Mouse (Mus musculus) kidney, embryonic 15.5 days (tissue): ENCODE measurements at regions not wholly inside any gene's neighbourhood (a gene's known extent, or its start where the extent isn't known, plus 50 kb on each side); places are given as distances from the start of the nearest gene placed in this dataset.

Source experiments
- ATAC-seq: fragments of 200-750 bp; cut with Nextera tagmentation; replicated peaks from 2 replicates; pipeline ENCODE4 v1.8.0; 2017; ENCODE audit warnings: moderate TSS enrichment; ENCODE audit not compliant: low FRiP score
- H3K27ac ChIP-seq: fragments of 300-500 bp; sonication (generic); 2 replicates; pipeline ENCODE4 v1.5.1; 2015; ENCODE audit warnings: mild to moderate bottlenecking, inconsistent platforms
- H3K27me3 ChIP-seq: fragments of 300-500 bp; sonication (generic); 2 replicates; pipeline ENCODE4 v1.6.1; 2015; ENCODE audit warnings: inconsistent platforms
- H3K36me3 ChIP-seq: fragments of 300-500 bp; sonication (generic); 2 replicates; pipeline ENCODE4 v1.6.1; 2015; ENCODE audit warnings: inconsistent platforms
- H3K4me1 ChIP-seq: fragments of 300-500 bp; sonication (generic); 2 replicates; pipeline ENCODE4 v1.6.1; 2015; ENCODE audit warnings: inconsistent platforms
- H3K4me2 ChIP-seq: fragments of 300-500 bp; sonication (generic); 2 replicates; pipeline ENCODE4 v1.6.1; 2015; ENCODE audit warnings: moderate library complexity, mild to moderate bottlenecking, inconsistent platforms
- H3K4me3 ChIP-seq: fragments of 300-500 bp; sonication (generic); replicated peaks from 2 replicates; pipeline ENCODE4 v1.5.1; 2015; ENCODE audit warnings: mild to moderate bottlenecking, inconsistent platforms
- H3K9ac ChIP-seq: fragments of 300-500 bp; sonication (generic); 2 replicates; pipeline ENCODE4 v1.6.1; 2015; ENCODE audit warnings: mild to moderate bottlenecking, inconsistent platforms
- H3K9me3 ChIP-seq: fragments of 300-500 bp; sonication (generic); replicated peaks from 2 replicates; pipeline ENCODE4 v1.6.1; 2016; ENCODE audit warnings: inconsistent platforms
- WGBS: fragments of 180-500 bp; shearing (Covaris S2); methylation state at CpG from one replicate; pipeline ENCODE4 v1.1.7; 2015; ENCODE audit warnings: mixed read lengths; 5-methylcytosine and 5-hydroxymethylcytosine counted together

DNA sequence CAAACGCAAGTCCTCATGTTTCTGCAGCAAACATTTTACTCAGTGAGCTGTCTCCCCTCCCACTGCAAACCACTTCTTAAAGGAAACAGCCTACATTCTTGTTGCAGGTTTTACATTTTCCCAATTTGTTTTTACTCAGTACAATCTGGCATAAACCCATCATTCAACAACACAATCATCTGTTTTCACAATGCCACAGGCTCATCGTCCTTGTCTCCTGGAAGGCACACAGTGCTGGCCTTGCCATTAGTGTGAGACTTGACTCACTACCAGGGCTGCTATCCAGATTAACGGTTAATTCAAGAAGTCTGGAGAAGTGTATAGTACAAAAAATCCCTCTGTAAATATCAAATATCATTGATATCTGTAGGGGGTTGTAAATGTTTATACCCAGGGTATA lies 2006.3 kb upstream of the 5930422O12Rik start:
- no peak overlapping the region for H3K27ac ChIP-seq
- H3K9ac ChIP-seq, result no peak overlapping the region
- no peak overlapping the region for H3K4me2 ChIP-seq
- H3K4me3 ChIP-seq, result no peak overlapping the region
- WGBS, result 70% methylated on average over 3 of the region's 3 CpGs
- H3K27me3 ChIP-seq, result no peaks in the 10 kb centered on the region
- no peaks in the 10 kb centered on the region for H3K9me3 ChIP-seq
- H3K4me1 ChIP-seq, result no peaks in the 10 kb centered on the region
- no peak for ATAC-seq
- H3K36me3 ChIP-seq, result no peaks in the 10 kb centered on the region

DNA sequence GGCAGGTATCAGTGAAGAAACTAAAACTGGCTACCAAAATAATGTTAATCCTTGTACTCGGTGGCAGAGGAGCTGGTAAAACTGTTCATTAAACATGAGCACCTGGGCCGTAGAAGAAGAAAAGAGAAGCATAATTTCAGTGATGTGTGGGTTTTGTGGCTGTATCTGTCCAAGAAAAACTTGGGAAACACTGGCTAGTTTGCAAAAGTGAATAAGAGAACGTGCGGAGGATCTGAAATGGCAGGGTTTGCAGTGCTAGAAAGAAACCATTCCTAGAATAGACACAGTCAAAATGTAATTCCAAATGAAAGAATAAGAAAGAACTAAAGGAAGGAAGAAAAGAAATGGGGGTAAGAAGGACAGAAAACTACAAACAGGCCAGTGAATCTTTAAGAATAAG lies 2000.8 kb upstream of the 5930422O12Rik start:
- H3K4me2 ChIP-seq, result no peak overlapping the region
- no peaks in the 10 kb centered on the region for H3K4me1 ChIP-seq
- H3K27me3 ChIP-seq, result no peaks in the 10 kb centered on the region
- 89% methylated on average over 4 of the region's 4 CpGs for WGBS
- no peak overlapping the region for H3K27ac ChIP-seq
- H3K9ac ChIP-seq, result no peak overlapping the region
- no peaks in the 10 kb centered on the region for H3K36me3 ChIP-seq
- H3K9me3 ChIP-seq, result no peaks in the 10 kb centered on the region
- ATAC-seq, result no peak
- no peak overlapping the region for H3K4me3 ChIP-seq

DNA sequence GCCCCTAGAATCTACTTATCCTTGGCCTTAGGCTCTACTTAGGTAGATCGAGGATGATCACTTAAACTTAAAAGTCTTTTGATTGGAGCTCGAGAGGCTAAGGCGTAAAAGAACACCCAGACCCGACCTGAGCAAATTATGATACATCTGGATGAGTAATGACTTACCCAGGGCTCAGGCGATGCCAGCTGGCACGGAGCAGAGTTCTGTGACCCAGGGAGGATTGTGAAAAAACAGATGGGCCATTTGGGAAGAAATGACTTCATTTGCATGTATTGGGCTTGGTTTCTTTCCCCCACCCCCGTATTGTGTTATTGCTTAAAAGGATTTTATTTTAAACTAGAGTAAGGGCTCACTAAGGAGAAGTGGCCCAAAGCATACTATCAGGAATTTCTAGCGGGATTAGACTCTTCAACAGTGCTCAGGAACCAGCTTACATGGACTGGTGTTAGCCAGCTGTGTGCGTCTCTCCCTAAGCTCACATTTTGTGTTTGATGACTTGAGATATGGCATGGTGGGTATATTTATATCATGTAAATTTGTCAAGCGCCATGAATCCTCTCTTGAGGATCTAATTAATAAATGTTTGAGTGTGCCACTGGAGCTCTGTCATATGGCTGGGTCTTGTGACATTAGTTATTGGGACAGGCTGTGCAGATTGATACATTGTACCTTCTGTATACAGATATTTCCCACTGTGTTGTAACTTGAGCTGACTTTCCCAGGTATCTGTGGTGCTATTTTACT lies 1991.9 kb upstream of the 5930422O12Rik start:
- ATAC-seq, result no peak

GRCm38 (mm10) chr8:31444834-31445233 lies 1983.7 kb upstream of the 5930422O12Rik start:
- 44% methylated on average over 1 of the region's 1 CpGs for WGBS
- no peaks in the 10 kb centered on the region for H3K36me3 ChIP-seq
- H3K4me2 ChIP-seq, result no peak overlapping the region
- H3K4me3 ChIP-seq, result no peak overlapping the region
- no peaks in the 10 kb centered on the region for H3K27me3 ChIP-seq
- no peak overlapping the region for H3K27ac ChIP-seq
- no peak overlapping the region for H3K9ac ChIP-seq
- H3K4me1 ChIP-seq, result no peaks in the 10 kb centered on the region
- no peak for ATAC-seq
- no peaks in the 10 kb centered on the region for H3K9me3 ChIP-seq

More for the DNA sequence above, 1991.9 kb upstream of the 5930422O12Rik start:
- WGBS, result 86% methylated on average over 10 of the region's 10 CpGs
- Histone ChIP-seq H3K27ac (no peak overlapping the region), H3K9ac (no peak overlapping the region), H3K4me2 (no peak overlapping the region), H3K27me3 (no peaks in the 10 kb centered on the region), H3K4me1 (no peaks in the 10 kb centered on the region), H3K36me3 (no peaks in the 10 kb centered on the region), H3K9me3 (no peaks in the 10 kb centered on the region), H3K4me3 (no peak overlapping the region)

GRCm38 (mm10) chr8:31447984-31448383 lies 1980.5 kb upstream of the 5930422O12Rik start:
- Histone ChIP-seq H3K4me2 (no peak overlapping the region), H3K27ac (no peak overlapping the region), H3K9me3 (no peaks in the 10 kb centered on the region), H3K4me1 (no peaks in the 10 kb centered on the region), H3K27me3 (no peaks in the 10 kb centered on the region), H3K36me3 (no peaks in the 10 kb centered on the region), H3K4me3 (no peak overlapping the region), H3K9ac (no peak overlapping the region)
- ATAC-seq, result no peak
- 90% methylated on average over 2 of the region's 2 CpGs for WGBS

GRCm38 (mm10) chr8:31454736-31455391 lies 1973.6 kb upstream of the 5930422O12Rik start:
- H3K36me3 ChIP-seq, result no peaks in the 10 kb centered on the region

DNA sequence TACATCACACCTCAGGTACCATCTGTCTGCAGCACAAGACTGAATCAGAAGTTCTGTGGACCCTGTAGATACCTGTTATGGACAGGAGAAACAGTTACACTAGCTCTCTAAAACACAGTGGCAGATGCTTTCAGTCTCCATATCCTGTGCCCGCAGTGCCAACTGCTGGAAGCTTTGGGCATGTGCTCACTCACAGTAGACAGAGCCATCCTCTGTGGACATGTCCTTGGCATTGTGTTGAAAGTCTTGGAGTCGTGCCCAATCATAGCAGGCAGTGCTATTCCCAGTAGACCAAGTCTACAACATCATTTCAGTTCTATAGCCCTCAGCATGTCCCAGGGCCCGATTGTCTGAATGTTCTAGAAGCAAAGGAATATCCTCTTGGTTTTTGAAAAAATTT lies 1968.2 kb upstream of the 5930422O12Rik start:
- Histone ChIP-seq H3K4me1 (no peaks in the 10 kb centered on the region), H3K9ac (no peak overlapping the region)
- 86% methylated on average over 3 of the region's 3 CpGs for WGBS

More at GRCm38 (mm10) chr8:31454736-31455391, 1973.6 kb upstream of the 5930422O12Rik start:
- WGBS, result 70% methylated on average over 16 of the region's 16 CpGs
- Histone ChIP-seq H3K9ac (no peak overlapping the region), H3K4me1 (no peaks in the 10 kb centered on the region), H3K4me2 (no peak overlapping the region), H3K9me3 (no peaks in the 10 kb centered on the region), H3K27me3 (no peaks in the 10 kb centered on the region), H3K27ac (no peak overlapping the region), H3K4me3 (no peak overlapping the region)
- ATAC-seq, result no peak

More for the DNA sequence above, 1968.2 kb upstream of the 5930422O12Rik start:
- no peaks in the 10 kb centered on the region for H3K36me3 ChIP-seq
- no peak overlapping the region for H3K27ac ChIP-seq
- ATAC-seq, result no peak
- no peak overlapping the region for H3K4me3 ChIP-seq
- H3K9me3 ChIP-seq, result no peaks in the 10 kb centered on the region
- H3K4me2 ChIP-seq, result no peak overlapping the region
- no peaks in the 10 kb centered on the region for H3K27me3 ChIP-seq
